8 mouse cellular contexts compared by ENCODE assay signal in the genomic region with DNA sequence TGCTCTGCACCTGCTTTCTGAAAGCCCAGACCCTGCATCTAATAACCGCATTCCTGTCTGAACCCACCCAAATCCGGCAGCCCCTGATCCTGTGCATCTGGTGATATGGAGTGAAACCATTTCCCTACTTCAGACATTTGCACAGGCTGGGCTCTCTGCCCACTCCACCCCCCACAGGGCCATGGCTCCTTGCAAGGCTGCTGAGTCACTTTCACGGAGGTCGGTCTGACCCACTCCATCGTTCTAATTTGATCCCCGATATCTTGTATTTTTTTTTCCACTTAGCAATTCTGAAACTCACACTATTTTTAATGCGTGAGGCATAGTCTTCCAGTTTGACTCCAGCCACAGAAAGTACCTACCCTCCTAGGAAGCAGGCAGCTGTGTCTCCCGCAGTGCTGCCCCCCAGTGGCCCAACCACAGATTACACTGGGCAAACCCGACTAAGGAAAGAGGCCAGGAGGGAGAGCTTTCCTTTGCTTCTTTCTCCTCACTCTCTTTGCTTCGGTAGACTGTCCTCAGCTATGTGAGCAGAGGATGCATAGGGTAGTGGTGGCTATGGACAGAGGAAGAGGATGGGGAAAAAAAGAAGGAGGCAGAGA. TPM values are rescaled to one million over a fixed set of nuclear protein-coding genes. Genes with fewer than 3 reads are reported as not detected.
DNase-seq lines count a peak whose midpoint lies in the region; ATAC-seq and TF ChIP-seq lines count a peak whose summit lies in the region.

No protein-coding gene starts in this region.

- no peaks in the 10 kb centered on the region for H3K4me1 ChIP-seq in embryonic fibroblast, embryonic 13.5 days (ENCODE audit: control insufficient read depth, insufficient read depth, low read length)

- DNase-seq in CD4-positive, CD25-positive, alpha-beta regulatory T cell, adult 2 months (ENCODE audit: low read depth, low spot score), result peak; percentile 67
- peak; percentile 43 for DNase-seq in 416B (ENCODE audit: low read depth)
- peak; percentile 87 to 91 for DNase-seq in adrenal gland, postnatal 36 days
- DNase-seq in kidney, postnatal 36 days, result peak; percentile 43 to 86
- peak; percentile 61 for DNase-seq in lung, postnatal 25 days (ENCODE audit: low spot score)
- DNase-seq in spleen, adult 18-20 months, result peak; percentile 31 to 72

- H3K27ac ChIP-seq in embryonic fibroblast, embryonic 13.5 days (ENCODE audit: insufficient read depth, low read length), result peak overlapping the region; percentile 70

- no peak for ATAC-seq in CD4-positive, CD25-positive, alpha-beta regulatory T cell, adult 4 months

- TF ChIP-seq POLR2A in embryonic fibroblast, embryonic 13.5 days (IDR thresholded peaks at IDR 0.05; ENCODE audit: low read depth, low read length), result no peak

- H3K4me3 ChIP-seq in embryonic fibroblast, embryonic 13.5 days (ENCODE audit: insufficient read depth, low read length), result no peak overlapping the region

- peak; percentile 70 for TF ChIP-seq CTCF in embryonic fibroblast, embryonic 13.5 days (IDR thresholded peaks at IDR 0.05; ENCODE audit: borderline replicate concordance, insufficient read depth, low read length)

RNA-seq across cellular contexts. Expression of gene Ocstamp, which starts 7.6 kb away (rescaled TPM):
- not detected for polyA plus RNA-seq in CD4-positive, CD25-positive, alpha-beta regulatory T cell, adult 4 months (2017; shearing (Covaris generic))
- total RNA-seq in adrenal gland, postnatal 36 days (2021), result under 1 TPM in 1 of 2 experiments, not detected in 1; 0.26 TPM
- polyA plus RNA-seq in embryonic fibroblast, embryonic 13.5 days (2011; ENCODE audit: insufficient read length, low read depth, missing spikeins), result not detected in 2 replicates

RNA-seq across cellular contexts. Expression of gene Zfp334, which starts 19.7 kb away (rescaled TPM):
- not detected for polyA plus RNA-seq in CD4-positive, CD25-positive, alpha-beta regulatory T cell, adult 4 months (2017; shearing (Covaris generic))
- 1 to 10 TPM; 4.0 to 6.1 TPM for total RNA-seq in adrenal gland, postnatal 36 days (2021)
- 10.7 and 12.2 TPM in 2 replicates for polyA plus RNA-seq in embryonic fibroblast, embryonic 13.5 days (2011; ENCODE audit: insufficient read length, low read depth, missing spikeins)

RNA-seq across cellular contexts. Expression of gene Zfp663, which starts 39.3 kb away (rescaled TPM):
- not detected for polyA plus RNA-seq in CD4-positive, CD25-positive, alpha-beta regulatory T cell, adult 4 months (2017; shearing (Covaris generic))
- not detected for total RNA-seq in adrenal gland, postnatal 36 days (2021)
- not detected in 2 replicates for polyA plus RNA-seq in embryonic fibroblast, embryonic 13.5 days (2011; ENCODE audit: insufficient read length, low read depth, missing spikeins)

Comparison
In these comparisons a context has a peak if more than half of its experiments do, and no peak if none do; other contexts are left out.
1. RNA of gene Zfp334, which starts 19.7 kb away (polyA plus RNA-seq): 10.7 to 12.2 TPM in embryonic fibroblast, embryonic 13.5 days; not detected in CD4-positive, CD25-positive, alpha-beta regulatory T cell, adult 4 months; every median in the first group is over 10 times any median in the second.
2. Peak in every context shown above with its lines, with median percentiles within 50 percentile points of each other: DNase-seq.